Mouse (Mus musculus) myocyte (in vitro differentiated cells): ENCODE measurements around the gene Cic.

ENCODE experiments used
- E2F4 ChIP-seq: IDR thresholded peaks from one replicate; pipeline ENCODE4 v1.6.1; 2011; ENCODE audit warnings: mild to moderate bottlenecking, control low read depth, moderate library complexity; ENCODE audit not compliant: insufficient read depth
- MAX ChIP-seq: IDR thresholded peaks from one replicate; pipeline ENCODE4 v1.6.1; 2011; ENCODE audit warnings: low read depth, mild to moderate bottlenecking, control low read depth
- MYOD1 ChIP-seq, 3 experiments: IDR thresholded peaks; one replicate each; pipeline ENCODE4 v1.6.1; 2011; ENCODE audit warnings: control low read depth in 2 of 3, low read depth in 2 of 3, mild to moderate bottlenecking in 2 of 3, moderate library complexity in 1 of 3; ENCODE audit not compliant: insufficient read length in 2 of 3, control insufficient read depth in 1 of 3
- MYOG ChIP-seq, 3 experiments: IDR thresholded peaks; one replicate each; pipeline ENCODE4 v1.6.1; 2011; ENCODE audit warnings: control low read depth in 2 of 3, low read depth in 2 of 3, mild to moderate bottlenecking in 2 of 3; ENCODE audit not compliant: insufficient read length in 2 of 3, control insufficient read depth in 1 of 3, insufficient read depth in 1 of 3
- POLR2A ChIP-seq: IDR thresholded peaks from one replicate; pipeline ENCODE4 v1.6.1; 2011; ENCODE audit warnings: low read depth, mild to moderate bottlenecking, control low read depth, moderate library complexity; ENCODE audit not compliant: insufficient read length
- SRF ChIP-seq: IDR thresholded peaks from one replicate; pipeline ENCODE4 v1.6.1; 2011; ENCODE audit warnings: low read depth; ENCODE audit not compliant: control insufficient read depth, insufficient read length
- USF1 ChIP-seq: IDR thresholded peaks from one replicate; pipeline ENCODE4 v1.6.1; 2011; ENCODE audit warnings: low read depth, mild to moderate bottlenecking, control low read depth, moderate library complexity

DNA sequence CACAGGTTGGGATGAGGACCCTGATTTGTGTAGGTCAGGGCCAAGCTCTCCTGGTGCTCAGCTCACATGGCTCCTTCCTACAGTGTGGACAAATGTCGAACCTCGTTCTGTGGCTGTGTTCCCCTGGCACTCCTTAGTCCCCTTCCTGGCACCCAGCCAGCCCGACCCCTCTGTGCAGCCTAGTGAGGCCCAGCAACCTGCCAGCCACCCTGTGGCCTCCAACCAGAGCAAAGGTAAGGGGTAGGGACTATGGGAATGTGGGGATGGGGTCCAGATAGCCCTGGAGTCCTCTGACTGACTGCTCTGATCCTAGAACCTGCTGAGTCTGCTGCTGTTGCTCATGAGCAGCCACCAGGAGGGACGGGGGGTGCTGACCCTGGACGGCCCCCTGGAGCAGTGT lies 17.3 kb downstream of the Cic start:
- no peak for TF ChIP-seq POLR2A
- no peak for TF ChIP-seq MYOG (IDR thresholded peaks at IDR 0.05; ENCODE audit: control insufficient read depth in 1 of 3, insufficient read depth in 1 of 3, insufficient read length in 2 of 3, low read depth in 2 of 3)
- TF ChIP-seq SRF, result no peak
- no peak for TF ChIP-seq E2F4
- TF ChIP-seq MAX, result no peak
- TF ChIP-seq MYOD1 (IDR thresholded peaks at IDR 0.05; ENCODE audit: control insufficient read depth in 1 of 3, insufficient read length in 2 of 3, low read depth in 2 of 3), result no peak
- TF ChIP-seq USF1, result no peak
